Mouse (Mus musculus) left cerebral cortex, adult 2 months (tissue): ENCODE data around the gene Jak2. TPM values are rescaled to one million over a fixed set of nuclear protein-coding genes. Genes with fewer than 3 reads are reported as not detected.

ENCODE experiments used
- DNase-seq, 2 experiments: peaks; one replicate each; pipeline ENCODE4 v3.0.0; 2021 to 2022; ENCODE audit warnings: low spot score in 2 of 2, mixed read lengths in 1 of 2; ENCODE audit errors: extremely low spot score in 1 of 2
- H3K27ac ChIP-seq: fragments of 200-600 bp; 2 replicates; pipeline ENCODE4 v1.8.1; 2022
- H3K4me3 ChIP-seq: fragments of 200-600 bp; 2 replicates; pipeline ENCODE4 v1.8.1; 2022
- CTCF ChIP-seq: fragments of 200-600 bp; IDR thresholded peaks from 2 replicates; pipeline ENCODE4 v1.8.1; 2022; ENCODE audit warnings: antibody characterized with exemption, mild to moderate bottlenecking, moderate library complexity
- intact Hi-C: fragments of 180-260 bp; cut with DNase I; formaldehyde crosslinking; loops from one replicate; pipeline ENCODE4 v1.15.1; 2025
- total RNA-seq, 2 experiments: library from RNA; stranded (reverse); gene quantifications; 2 replicates each; pipeline ENCODE4 v1.2.3; 2021

The Jak2 gene
- total RNA-seq, 2 experiments from 2014 or later = 34.7 to 39.5 TPM

GRCm38 (mm10) chr19:29350991-29351390, 99.4 kb downstream of the Jak2 start:
- no peak for TF ChIP-seq CTCF
- intact Hi-C loops = loop anchor here (5.0 kb wide), 1 partner anchor 44 kb away; no protein-coding TSS in a partner anchor
- H3K4me3 ChIP-seq = no peak overlapping the region

GRCm38 (mm10) chr19:29354895-29355877, 103.6 kb downstream of the Jak2 start:
- intact Hi-C loops = loop anchor here (1.0 to 5.0 kb wide), 5 partner anchors 48 to 578 kb away; no protein-coding TSS in a partner anchor
- H3K4me3 ChIP-seq = peak overlapping the region; percentile 26
- peak; percentile 85 to 87 for DNase-seq
- TF ChIP-seq CTCF = peak; percentile 91
- H3K27ac ChIP-seq = peak overlapping the region; percentile 38; the same call in 1 of the 2 replicates

More at GRCm38 (mm10) chr19:29350991-29351390, 99.4 kb downstream of the Jak2 start:
- no peak for DNase-seq
- H3K27ac ChIP-seq = no peak overlapping the region

- no peak overlapping the region for H3K27ac ChIP-seq
- TF ChIP-seq CTCF = no peak
- no peak overlapping the region for H3K4me3 ChIP-seq
- intact Hi-C loops = loop anchor here (5.0 kb wide), 1 partner anchor 579 kb away; no protein-coding TSS in a partner anchor
- no peak for DNase-seq
Measured at GRCm38 (mm10) chr19:29356281-29356680, 104.7 kb downstream of the Jak2 start.

- DNase-seq = no peak
- intact Hi-C loops = loop anchor here (5.0 kb wide), 1 partner anchor 202 kb away; no protein-coding TSS in a partner anchor
- no peak for TF ChIP-seq CTCF
- Histone ChIP-seq H3K27ac (no peak overlapping the region), H3K4me3 (no peak overlapping the region)
Measured at GRCm38 (mm10) chr19:29360251-29360650, 108.6 kb downstream of the Jak2 start.

- peak overlapping the region; percentile 87 for H3K27ac ChIP-seq
- peak overlapping the region; percentile 88 for H3K4me3 ChIP-seq
- peak; percentile 85 to 91 for DNase-seq
- no peak for TF ChIP-seq CTCF
- intact Hi-C loops = loop anchor here (5.0 kb wide), 1 partner anchor 201 kb away; no protein-coding TSS in a partner anchor
Measured at GRCm38 (mm10) chr19:29361468-29362130, 110.0 kb downstream of the Jak2 start.

GRCm38 (mm10) chr19:29362173-29362930, 110.7 kb downstream of the Jak2 start:
- intact Hi-C loops = loop anchor here (5.0 kb wide), 1 partner anchor 200 kb away; no protein-coding TSS in a partner anchor
- peak overlapping the region; percentile 61 for H3K27ac ChIP-seq
- H3K4me3 ChIP-seq = peak overlapping the region; percentile 88
- TF ChIP-seq CTCF = no peak
- DNase-seq = no peak

Other genes starting within 250 kb of the Jak2 start
- 10 to 100 TPM; 51.8 to 56.1 TPM for gene Ak3, start 203.9 kb upstream of the Jak2 start, total RNA-seq
- gene Rcl1, start 150.5 kb upstream of the Jak2 start, total RNA-seq = 10 to 100 TPM; 15.5 to 15.7 TPM
- gene Insl6, start 73.5 kb downstream of the Jak2 start, total RNA-seq = under 1 TPM in 1 of 2 experiments, not detected in 1; 0.54 TPM
- gene Rln1, start 82.8 kb downstream of the Jak2 start, total RNA-seq = 1 to 10 TPM; 1.4 to 1.7 TPM
- 10 to 100 TPM; 27.6 to 29.3 TPM for gene Plgrkt, start 115.6 kb downstream of the Jak2 start, total RNA-seq
- gene Cd274, start 115.6 kb downstream of the Jak2 start, total RNA-seq = 1 to 10 TPM in 1 of 2 experiments, under 1 TPM in 1; 0.89 to 1.3 TPM
- under 1 TPM in 1 of 2 experiments, not detected in 1; 0.32 TPM for gene Pdcd1lg2, start 159.1 kb downstream of the Jak2 start, total RNA-seq